Mouse (Mus musculus): ENCODE data around the gene Tns3.

- no peak for TF ChIP-seq CTCF (IDR thresholded peaks at IDR 0.05; ENCODE audit: extremely low read depth, insufficient read depth, low read length)
- no peak for TF ChIP-seq POLR2A (IDR thresholded peaks at IDR 0.05; ENCODE audit: extremely low read depth, insufficient read depth, low read length)
Measured at GRCm38 (mm10) chr11:8703876-8704275, 39.5 kb upstream of the Tns3 start.
